11 mouse cellular contexts compared by ENCODE assay signal in genomic region chr12:55598537-55598886, GRCm38 (mm10). TPM values are rescaled to one million over a fixed set of nuclear protein-coding genes. Genes with fewer than 3 reads are reported as not detected.
DNase-seq lines count a peak whose midpoint lies in the region; ATAC-seq and TF ChIP-seq lines count a peak whose summit lies in the region.
"Had no signal": no experiment of that assay in that cellular context is flagged by ENCODE, and none has a peak within 500 bp of the region (broad histone marks: within the 10 kb centered on the region; RNA-seq: fewer than 3 reads in every experiment).

No protein-coding gene starts in this region.

- H3K4me1 ChIP-seq in forebrain, embryonic 12.5 days, result peaks cover 28% of the 10 kb centered on the region
- peaks cover 18% of the 10 kb centered on the region; the same call in 1 of the 2 replicates for H3K4me1 ChIP-seq in limb, embryonic 11.5 days (ENCODE audit: control insufficient read depth, insufficient read depth, low read length)
- H3K4me1 ChIP-seq in neural tube, embryonic 15.5 days, result peaks cover 26% of the 10 kb centered on the region

- no peaks in the 10 kb centered on the region for H3K36me3 ChIP-seq in forebrain, embryonic 12.5 days (replicated peaks)
- no peaks in the 10 kb centered on the region for H3K36me3 ChIP-seq in limb, embryonic 11.5 days (ENCODE audit: control insufficient read depth, insufficient read depth, low read length)
- H3K36me3 ChIP-seq in neural tube, embryonic 15.5 days, result 0 out of 2 replicates have a peak, but pooled peaks cover 3% of the 10 kb centered on the region

- no peak overlapping the region for H3K27ac ChIP-seq in left cerebral cortex, adult 2 months
- no peak overlapping the region for H3K27ac ChIP-seq in forebrain, embryonic 12.5 days
- H3K27ac ChIP-seq in limb, embryonic 11.5 days (replicated peaks; ENCODE audit: low read depth, low read length), result no peak overlapping the region
- no peak overlapping the region for H3K27ac ChIP-seq in neural tube, embryonic 15.5 days (replicated peaks)

- no peak for TF ChIP-seq CTCF in left cerebral cortex, adult 2 months (IDR thresholded peaks at IDR 0.05)

- H3K4me3 ChIP-seq in left cerebral cortex, adult 2 months, result peak overlapping the region; percentile 54
- H3K4me3 ChIP-seq in forebrain, embryonic 12.5 days (replicated peaks), result peak overlapping the region; percentile 53
- H3K4me3 ChIP-seq in limb, embryonic 11.5 days (ENCODE audit: low read depth, low read length), result peak overlapping the region; percentile 34
- H3K4me3 ChIP-seq in neural tube, embryonic 15.5 days (replicated peaks), result peak overlapping the region; percentile 47

- H3K9ac ChIP-seq in forebrain, embryonic 12.5 days, result no peak overlapping the region
- no peak overlapping the region for H3K9ac ChIP-seq in limb, embryonic 11.5 days (ENCODE audit: low read length)
- H3K9ac ChIP-seq in neural tube, embryonic 15.5 days (replicated peaks), result peak overlapping the region; percentile 45; the same call in 1 of the 2 replicates

- no peaks in the 10 kb centered on the region for H3K9me3 ChIP-seq in forebrain, embryonic 12.5 days
- H3K9me3 ChIP-seq in limb, embryonic 11.5 days (ENCODE audit: control insufficient read depth, low read length), result no peaks in the 10 kb centered on the region
- no peaks in the 10 kb centered on the region for H3K9me3 ChIP-seq in neural tube, embryonic 15.5 days (replicated peaks)

- peak overlapping the region; percentile 93 for H3K4me2 ChIP-seq in forebrain, embryonic 12.5 days
- peak overlapping the region; percentile 62; the same call in 1 of the 2 replicates for H3K4me2 ChIP-seq in limb, embryonic 11.5 days (ENCODE audit: low read depth, severe bottlenecking)
- peak overlapping the region; percentile 88 for H3K4me2 ChIP-seq in neural tube, embryonic 15.5 days

- intact Hi-C loops in left cerebral cortex, adult 2 months (cut with DNase I), result no loop called here

- H3K27me3 ChIP-seq in forebrain, embryonic 12.5 days, result peaks cover 77% of the 10 kb centered on the region
- peaks cover 43% of the 10 kb centered on the region for H3K27me3 ChIP-seq in limb, embryonic 11.5 days (ENCODE audit: control insufficient read depth, insufficient read depth, low read length)
- H3K27me3 ChIP-seq in neural tube, embryonic 15.5 days (replicated peaks), result peaks cover 65% of the 10 kb centered on the region
- H3K27me3 ChIP-seq: Patski had no signal

- ATAC-seq in forebrain, embryonic 12.5 days (ENCODE audit: low FRiP score), result 0 out of 2 replicates have a peak, but pooled peaks have one; percentile 22
- no peak for ATAC-seq in limb, embryonic 11.5 days (ENCODE audit: insufficient number of reproducible peaks, low FRiP score, low TSS enrichment, low read depth)
- no peak; the same call in 1 of the 2 replicates for ATAC-seq in neural tube, embryonic 15.5 days (ENCODE audit: low FRiP score)
- ATAC-seq: Patski had no signal

- 7% methylated on average over 7 of the region's 7 CpGs for WGBS in forebrain, embryonic 12.5 days
- WGBS in limb, embryonic 11.5 days, result 6% methylated on average over 7 of the region's 7 CpGs
- WGBS in neural tube, embryonic 15.5 days, result 6% methylated on average over 7 of the region's 7 CpGs

- DNase-seq in left cerebral cortex, adult 2 months (ENCODE audit: extremely low spot score in 1 of 2, low spot score in 2 of 2), result no peak
- no peak for DNase-seq in left cerebral cortex, adult 9 months (ENCODE audit: low spot score in 2 of 2)
- no peak for DNase-seq in limb, embryonic 11.5 days (ENCODE audit: low spot score)
- no peak for DNase-seq in thymus, adult 18-20 months
- DNase-seq in frontal cortex, postnatal 10 days (ENCODE audit: low spot score in 2 of 2), result no peak
- DNase-seq: gastrocnemius, postnatal 14 days; lung, postnatal 14 days had no signal

RNA-seq across cellular contexts. Expression of gene Insm2, which starts 0.7 kb away (rescaled TPM):
- total RNA-seq in left cerebral cortex, adult 2 months (2021), result under 1 TPM; 0.12 to 0.20 TPM
- polyA plus RNA-seq in forebrain, embryonic 12.5 days (2016; fragmentation: Nextera tagmentation; extraction: Ambion mirVana), result 2.1 and 2.3 TPM in 2 replicates
- polyA plus RNA-seq in limb, embryonic 11.5 days (2014; fragmentation: Nextera tagmentation; extraction: Ambion mirVana), result 0.07 TPM in 1 of 2 replicates, not detected in the other
- 0.45 and 1.1 TPM in 2 replicates for polyA plus RNA-seq in neural tube, embryonic 15.5 days (2015; fragmentation: Nextera tagmentation; extraction: Ambion mirVana)
- total RNA-seq: gastrocnemius, postnatal 14 days had no signal
- polyA plus RNA-seq: small intestine, adult 2 months had no signal

RNA-seq across cellular contexts. Expression of gene Aldoart2, which starts 33.5 kb away (rescaled TPM):
- not detected for total RNA-seq in left cerebral cortex, adult 2 months (2021)
- polyA plus RNA-seq in forebrain, embryonic 12.5 days (2016; fragmentation: Nextera tagmentation; extraction: Ambion mirVana), result not detected in 2 replicates
- polyA plus RNA-seq in limb, embryonic 11.5 days (2014; fragmentation: Nextera tagmentation; extraction: Ambion mirVana), result not detected in 2 replicates
- 0.09 and 0.14 TPM in 2 replicates for polyA plus RNA-seq in neural tube, embryonic 15.5 days (2015; fragmentation: Nextera tagmentation; extraction: Ambion mirVana)
- polyA plus RNA-seq: small intestine, adult 2 months had no signal
